Mouse (Mus musculus): ENCODE results near the gene Ifitm5. TPM values are rescaled to one million over a fixed set of nuclear protein-coding genes. Genes with fewer than 3 reads are reported as not detected.

The Ifitm5 gene
- polyA plus RNA-seq, 1 experiment from 2014 or later, result 0.65 TPM

- Histone ChIP-seq H3K27ac (no peak overlapping the region), H3K4me2 (peak overlapping the region; percentile 97), H3K4me3 (peak overlapping the region; percentile 48), H3K36me3 (replicated peaks) (no peaks in the 10 kb centered on the region), H3K9ac (peak overlapping the region; percentile 35; the same call in 1 of the 2 replicates), H3K9me3 (no peaks in the 10 kb centered on the region), H3K4me1 (peaks cover 19% of the 10 kb centered on the region), H3K27me3 (replicated peaks) (peaks cover 63% of the 10 kb centered on the region)
- 0 out of 2 replicates have a peak, but pooled peaks have one; percentile 24 for ATAC-seq (replicated peaks)
- WGBS, result 23% methylated on average over 30 of the region's 30 CpGs
These were observed 26.9 kb downstream of the Ifitm5 start for GRCm38 (mm10) chr7:140923070-140923775.

- Histone ChIP-seq H3K4me1 (peaks cover 19% of the 10 kb centered on the region), H3K27ac (no peak overlapping the region), H3K27me3 (replicated peaks) (peaks cover 63% of the 10 kb centered on the region), H3K4me3 (peak overlapping the region; percentile 48), H3K36me3 (replicated peaks) (no peaks in the 10 kb centered on the region), H3K9ac (peak overlapping the region; percentile 35), H3K4me2 (peak overlapping the region; percentile 97), H3K9me3 (no peaks in the 10 kb centered on the region)
- ATAC-seq (replicated peaks), result peak; percentile 50
- under 1% methylated on average over 49 of the region's 49 CpGs for WGBS
These were observed 27.6 kb downstream of the Ifitm5 start for GRCm38 (mm10) chr7:140922398-140923069.

GRCm38 (mm10) chr7:140921225-140921975 lies 28.7 kb downstream of the Ifitm5 start:
- WGBS, result 27% methylated on average over 22 of the region's 22 CpGs
- H3K36me3 ChIP-seq (replicated peaks), result no peaks in the 10 kb centered on the region
- peak overlapping the region; percentile 97 for H3K4me2 ChIP-seq
- no peak overlapping the region; the same call in 1 of the 2 replicates for H3K4me3 ChIP-seq
- H3K9me3 ChIP-seq, result no peaks in the 10 kb centered on the region
- H3K27ac ChIP-seq, result no peak overlapping the region
- ATAC-seq (replicated peaks), result no peak
- peaks cover 19% of the 10 kb centered on the region for H3K4me1 ChIP-seq
- no peak overlapping the region for H3K9ac ChIP-seq
- H3K27me3 ChIP-seq (replicated peaks), result peaks cover 63% of the 10 kb centered on the region

- H3K4me3 ChIP-seq, result no peak within 1 kb of the TSS
- ATAC-seq (replicated peaks), result no peak
- H3K9me3 ChIP-seq, result no peaks in the 10 kb centered on the region
- peaks cover 63% of the 10 kb centered on the region for H3K27me3 ChIP-seq (replicated peaks)
- no peaks in the 10 kb centered on the region for H3K36me3 ChIP-seq (replicated peaks)
- peak within 1 kb of the TSS; percentile 97; the same call in 1 of the 2 replicates for H3K4me2 ChIP-seq
- 76% methylated on average over 8 of the region's 8 CpGs for WGBS
- peaks cover 19% of the 10 kb centered on the region for H3K4me1 ChIP-seq
- no peak within 1 kb of the TSS for H3K9ac ChIP-seq
- no peak within 1 kb of the TSS for H3K27ac ChIP-seq
These were observed 29.6 kb downstream of the Ifitm5 start, which contains the start of gene Nlrp6 for GRCm38 (mm10) chr7:140920418-140921029. Gene Nlrp6 (plus strand): TSS chr7:140920902.

- Histone ChIP-seq H3K9me3 (no peaks in the 10 kb centered on the region), H3K4me1 (peaks cover 19% of the 10 kb centered on the region), H3K27me3 (replicated peaks) (peaks cover 61% of the 10 kb centered on the region), H3K27ac (no peak overlapping the region), H3K4me2 (no peak overlapping the region), H3K36me3 (replicated peaks) (no peaks in the 10 kb centered on the region), H3K4me3 (no peak overlapping the region), H3K9ac (no peak overlapping the region)
- WGBS, result 78% methylated on average over 4 of the region's 4 CpGs
- no peak for ATAC-seq (replicated peaks)
These were observed 30.2 kb downstream of the Ifitm5 start for GRCm38 (mm10) chr7:140919911-140920310.

- H3K4me3 ChIP-seq, result no peak overlapping the region
- WGBS, result 85% methylated on average over 8 of the region's 8 CpGs
- H3K36me3 ChIP-seq (replicated peaks), result no peaks in the 10 kb centered on the region
- H3K27me3 ChIP-seq (replicated peaks), result peaks cover 3% of the 10 kb centered on the region; the same call in 1 of the 2 replicates
- no peaks in the 10 kb centered on the region for H3K4me1 ChIP-seq
- H3K4me2 ChIP-seq, result no peak overlapping the region
- no peaks in the 10 kb centered on the region for H3K9me3 ChIP-seq
- H3K27ac ChIP-seq, result no peak overlapping the region
- ATAC-seq (replicated peaks), result no peak
- H3K9ac ChIP-seq, result no peak overlapping the region
These were observed 35.9 kb downstream of the Ifitm5 start for GRCm38 (mm10) chr7:140914031-140914690.

- no peak overlapping the region for H3K4me2 ChIP-seq
- 83% methylated on average over 5 of the region's 5 CpGs for WGBS
- no peak overlapping the region for H3K27ac ChIP-seq
- H3K9me3 ChIP-seq, result no peaks in the 10 kb centered on the region
- no peak overlapping the region for H3K9ac ChIP-seq
- H3K4me1 ChIP-seq, result peaks cover 4% of the 10 kb centered on the region
- H3K36me3 ChIP-seq (replicated peaks), result no peaks in the 10 kb centered on the region
- no peak for ATAC-seq (replicated peaks)
- no peak overlapping the region for H3K4me3 ChIP-seq
- H3K27me3 ChIP-seq (replicated peaks), result no peaks in the 10 kb centered on the region
These were observed 37.1 kb downstream of the Ifitm5 start for GRCm38 (mm10) chr7:140912846-140913482.

- no peaks in the 10 kb centered on the region for H3K27me3 ChIP-seq (replicated peaks)
- H3K4me2 ChIP-seq, result no peak overlapping the region
- no peaks in the 10 kb centered on the region for H3K36me3 ChIP-seq (replicated peaks)
- no peak overlapping the region for H3K4me3 ChIP-seq
- WGBS, result 67% methylated on average over 3 of the region's 3 CpGs
- H3K27ac ChIP-seq, result no peak overlapping the region
- peaks cover 4% of the 10 kb centered on the region for H3K4me1 ChIP-seq
- ATAC-seq (replicated peaks), result no peak
- H3K9me3 ChIP-seq, result no peaks in the 10 kb centered on the region
- H3K9ac ChIP-seq, result no peak overlapping the region
These were observed 37.8 kb downstream of the Ifitm5 start for GRCm38 (mm10) chr7:140912293-140912692.

GRCm38 (mm10) chr7:140908634-140909107 lies 41.4 kb downstream of the Ifitm5 start:
- H3K27me3 ChIP-seq (replicated peaks), result no peaks in the 10 kb centered on the region
- WGBS, result 2% methylated on average over 19 of the region's 19 CpGs
- peak; percentile 79 for ATAC-seq (replicated peaks)
- no peak overlapping the region for H3K27ac ChIP-seq
- H3K9me3 ChIP-seq, result no peaks in the 10 kb centered on the region
- H3K4me2 ChIP-seq, result peak overlapping the region; percentile 75
- no peaks in the 10 kb centered on the region for H3K36me3 ChIP-seq (replicated peaks)
- peaks cover 4% of the 10 kb centered on the region for H3K4me1 ChIP-seq
- peak overlapping the region; percentile 36 for H3K4me3 ChIP-seq
- H3K9ac ChIP-seq, result no peak overlapping the region; the same call in 1 of the 2 replicates

GRCm38 (mm10) chr7:140908181-140908580 lies 41.9 kb downstream of the Ifitm5 start:
- Histone ChIP-seq H3K9me3 (no peaks in the 10 kb centered on the region), H3K4me3 (no peak overlapping the region), H3K4me1 (peaks cover 4% of the 10 kb centered on the region), H3K27ac (no peak overlapping the region), H3K36me3 (replicated peaks) (no peaks in the 10 kb centered on the region), H3K4me2 (no peak overlapping the region), H3K27me3 (replicated peaks) (no peaks in the 10 kb centered on the region), H3K9ac (no peak overlapping the region)
- ATAC-seq (replicated peaks), result no peak
- 53% methylated on average over 7 of the region's 7 CpGs for WGBS

GRCm38 (mm10) chr7:140907697-140908096 lies 42.4 kb downstream of the Ifitm5 start:
- WGBS, result 84% methylated on average over 7 of the region's 7 CpGs
- no peak overlapping the region for H3K9ac ChIP-seq
- no peak for ATAC-seq (replicated peaks)
- H3K36me3 ChIP-seq (replicated peaks), result no peaks in the 10 kb centered on the region
- no peaks in the 10 kb centered on the region for H3K9me3 ChIP-seq
- no peak overlapping the region for H3K4me3 ChIP-seq
- H3K4me1 ChIP-seq, result peaks cover 4% of the 10 kb centered on the region
- H3K27me3 ChIP-seq (replicated peaks), result no peaks in the 10 kb centered on the region
- no peak overlapping the region for H3K4me2 ChIP-seq
- H3K27ac ChIP-seq, result no peak overlapping the region

All from midbrain, embryonic 15.5 days (tissue).